Mouse (Mus musculus) liver, embryonic 14.5 days (tissue): ENCODE measurements around the gene Plk1. TPM values are rescaled to one million over a fixed set of nuclear protein-coding genes. Genes with fewer than 3 reads are reported as not detected.

Source experiments
- ATAC-seq: fragments of 200-750 bp; cut with Nextera tagmentation; 2 replicates; pipeline ENCODE4 v1.8.0; 2017; ENCODE audit warnings: moderate number of reproducible peaks, mild to moderate bottlenecking, moderate library complexity; ENCODE audit not compliant: insufficient read depth
- DNase-seq, 3 experiments: peaks; one replicate each; pipeline ENCODE4 v3.0.0-alpha.2; 2012 to 2013; ENCODE audit warnings: low read depth in 3 of 3, low spot score in 3 of 3
- H3K27ac ChIP-seq: fragments of 300-500 bp; sonication (generic); 2 replicates; pipeline ENCODE4 v1.5.1; 2014; ENCODE audit warnings: moderate library complexity, mild to moderate bottlenecking, control low read depth, inconsistent platforms
- H3K27me3 ChIP-seq: fragments of 300-500 bp; sonication (generic); 2 replicates; pipeline ENCODE4 v1.6.1; 2014; ENCODE audit warnings: mild to moderate bottlenecking, low read length, moderate library complexity; ENCODE audit not compliant: control insufficient read depth, insufficient read depth
- H3K36me3 ChIP-seq: fragments of 300-500 bp; sonication (generic); replicated peaks from 2 replicates; pipeline ENCODE4 v1.6.1; 2014; ENCODE audit warnings: low read depth; ENCODE audit not compliant: control insufficient read depth, insufficient read depth
- H3K4me1 ChIP-seq, 2 experiments: fragments of 200-500 bp in 1 of 2; fragments of 300-500 bp in 1 of 2; sonication (generic) in 1 of 2; replicated peaks; 2 replicates each; pipeline ENCODE4 v1.6.1; 2012 to 2014; ENCODE audit warnings: antibody characterized with exemption in 1 of 2, inconsistent platforms in 1 of 2, low read length in 1 of 2; ENCODE audit not compliant: control insufficient read depth in 2 of 2, insufficient read depth in 2 of 2
- H3K4me2 ChIP-seq: fragments of 300-500 bp; sonication (generic); 2 replicates; pipeline ENCODE4 v1.6.1; 2014; ENCODE audit warnings: low read depth, mild to moderate bottlenecking, control low read depth, moderate library complexity
- H3K4me3 ChIP-seq, 2 experiments: fragments of 200-500 bp in 1 of 2; fragments of 300-500 bp in 1 of 2; sonication (generic) in 1 of 2; 2 replicates each; pipeline ENCODE4 v1.5.1; 2012 to 2014; ENCODE audit warnings: low read depth in 2 of 2, low read length in 2 of 2, mild to moderate bottlenecking in 2 of 2, control low read depth in 1 of 2, inconsistent platforms in 1 of 2, moderate library complexity in 1 of 2; ENCODE audit not compliant: insufficient read depth in 1 of 2
- H3K9ac ChIP-seq: fragments of 300-500 bp; sonication (generic); replicated peaks from 2 replicates; pipeline ENCODE4 v1.6.1; 2014; ENCODE audit warnings: mild to moderate bottlenecking, control low read depth, moderate library complexity
- H3K9me3 ChIP-seq: fragments of 300-500 bp; sonication (generic); 2 replicates; pipeline ENCODE4 v1.6.1; 2016; ENCODE audit warnings: low read length, mixed read lengths; ENCODE audit not compliant: control insufficient read depth
- CTCF ChIP-seq: IDR thresholded peaks from 2 replicates; pipeline ENCODE4 v1.5.1; 2016; ENCODE audit warnings: antibody characterized with exemption, low read depth, control low read depth
- EP300 ChIP-seq: IDR thresholded peaks from 2 replicates; pipeline ENCODE4 v1.6.1; 2016; ENCODE audit warnings: antibody characterized with exemption, low read depth
- WGBS: fragments of 180-500 bp; shearing (Covaris S2); extraction: QIAGEN DNeasy Blood & Tissue Kit; methylation state at CpG from one replicate; pipeline ENCODE4 v1.1.7; 2014; ENCODE audit not compliant: insufficient replicate concordance; 5-methylcytosine and 5-hydroxymethylcytosine counted together
- polyA plus RNA-seq, 2 experiments: library from polyadenylated mRNA; depleted of rRNA in 1 of 2; stranded (reverse) in 1 of 2; unstranded in 1 of 2; fragments of >200 nt; fragmentation: Nextera tagmentation in 1 of 2; extraction: Ambion mirVana in 1 of 2; gene quantifications; 2 replicates each; pipeline versions ENCODE4 v1.2.1 to v1.2.3; 2012 to 2014

Plk1 gene
- polyA plus RNA-seq, 2 experiments, result 59.6 to 77.0 TPM

DNA sequence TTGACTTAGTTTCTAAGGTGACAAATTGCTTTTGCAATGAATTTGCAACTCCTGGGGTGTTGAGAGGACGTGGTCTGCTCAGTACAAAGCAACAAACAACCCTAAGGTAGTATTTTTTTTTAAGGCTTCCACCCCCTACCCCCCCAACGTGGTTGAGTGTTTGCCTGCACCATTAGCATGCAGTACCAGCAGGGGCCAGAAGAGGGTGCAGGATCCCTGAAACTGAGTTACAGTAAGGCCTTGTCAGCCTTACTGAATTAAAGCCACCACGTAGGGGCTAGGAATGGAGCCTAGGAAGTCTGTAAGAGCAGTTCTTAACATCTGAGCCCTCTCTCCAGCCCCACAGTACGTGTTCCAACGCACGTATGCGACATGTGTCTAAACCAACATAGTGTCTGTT lies 30.2 kb downstream of the Plk1 start:
- Histone ChIP-seq H3K4me3 (no peak overlapping the region), H3K36me3 (no peaks in the 10 kb centered on the region), H3K27ac (no peak overlapping the region), H3K4me2 (no peak overlapping the region), H3K9ac (no peak overlapping the region), H3K4me1 (no peaks in the 10 kb centered on the region), H3K9me3 (no peaks in the 10 kb centered on the region), H3K27me3 (no peaks in the 10 kb centered on the region)
- TF ChIP-seq EP300 (no peak), CTCF (peak; percentile 88)
- ATAC-seq (no peak), DNase-seq (peak; percentile 15 to 41 (median 17))
- 18% methylated on average over 7 of the region's 7 CpGs for WGBS

DNA sequence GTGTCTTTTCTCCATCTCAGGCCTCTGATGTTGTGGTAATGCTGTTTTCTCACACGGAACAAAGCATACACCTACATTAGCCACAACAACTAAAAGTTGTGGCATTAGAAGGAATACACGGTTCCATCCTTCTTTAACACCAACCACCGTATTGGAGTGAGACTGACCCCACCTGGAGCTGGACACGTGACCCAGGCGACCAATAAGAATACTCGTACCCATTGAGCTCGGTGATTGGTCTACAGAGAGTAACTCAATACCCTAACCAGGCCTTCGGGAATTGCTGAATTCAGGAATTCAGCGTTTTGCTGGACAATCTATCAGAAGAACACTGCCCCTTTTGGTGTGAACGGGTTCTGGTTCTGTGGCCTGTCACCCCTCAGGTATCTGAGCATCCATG lies 31.9 kb downstream of the Plk1 start:
- DNase-seq (no peak), ATAC-seq (no peak)
- H3K27ac ChIP-seq, result no peak overlapping the region
- H3K4me3 ChIP-seq, result no peak overlapping the region
- 57% methylated on average over 10 of the region's 10 CpGs for WGBS
- H3K4me2 ChIP-seq, result no peak overlapping the region
- no peak for TF ChIP-seq CTCF
- no peak for TF ChIP-seq EP300
- no peaks in the 10 kb centered on the region for H3K9me3 ChIP-seq
- H3K27me3 ChIP-seq, result no peaks in the 10 kb centered on the region
- H3K36me3 ChIP-seq, result no peaks in the 10 kb centered on the region
- H3K4me1 ChIP-seq, result no peaks in the 10 kb centered on the region
- no peak overlapping the region for H3K9ac ChIP-seq

DNA sequence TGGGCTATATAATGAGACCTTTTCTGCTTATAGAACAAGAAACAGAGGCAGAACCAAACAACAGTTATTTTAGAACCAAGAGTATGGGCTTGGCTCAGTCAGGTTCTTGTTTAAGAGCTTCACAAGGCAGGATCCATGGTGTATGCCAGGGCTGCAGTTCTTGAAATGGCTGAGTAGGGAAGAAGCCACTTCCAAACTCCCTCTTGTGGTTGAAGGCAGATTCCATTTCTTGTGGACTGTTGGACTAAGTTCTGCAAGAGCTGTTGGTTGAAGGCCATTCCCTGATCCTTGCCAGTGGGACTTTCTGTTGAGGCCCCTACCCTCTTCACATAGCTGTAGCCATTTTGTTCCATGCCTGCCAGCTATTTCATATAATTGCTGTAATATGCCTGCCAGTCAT lies 34.7 kb downstream of the Plk1 start:
- H3K4me1 ChIP-seq, result no peaks in the 10 kb centered on the region
- H3K4me3 ChIP-seq, result no peak overlapping the region
- no peak overlapping the region for H3K9ac ChIP-seq
- no peak overlapping the region for H3K4me2 ChIP-seq
- DNase-seq (no peak), ATAC-seq (no peak)
- H3K9me3 ChIP-seq, result no peaks in the 10 kb centered on the region
- no peaks in the 10 kb centered on the region for H3K36me3 ChIP-seq
- TF ChIP-seq EP300, result no peak
- 0 out of 2 replicates have a peak, but pooled peaks have one; percentile 8 for TF ChIP-seq CTCF
- no peaks in the 10 kb centered on the region for H3K27me3 ChIP-seq
- no peak overlapping the region for H3K27ac ChIP-seq

DNA sequence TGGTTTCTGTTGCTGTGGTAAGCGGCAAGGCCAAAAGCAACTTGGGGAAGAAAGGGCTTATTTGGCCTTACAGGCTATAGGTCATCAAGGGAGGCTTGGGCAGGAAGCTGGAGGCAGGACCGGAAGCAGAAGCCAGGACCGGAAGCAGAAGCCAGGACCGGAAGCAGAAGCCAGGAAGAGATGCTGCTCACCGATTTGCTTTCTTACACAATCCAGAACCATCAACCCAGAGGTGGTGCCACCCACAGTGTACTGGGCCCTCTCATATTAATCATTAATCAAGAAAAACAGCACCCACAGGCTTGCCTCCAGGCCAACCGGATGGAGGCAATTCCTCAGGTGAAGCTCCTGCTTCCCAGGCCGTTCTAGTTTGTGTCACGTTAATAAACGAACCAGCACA lies 37.5 kb downstream of the Plk1 start:
- Histone ChIP-seq H3K4me3 (no peak overlapping the region), H3K36me3 (no peaks in the 10 kb centered on the region), H3K27ac (no peak overlapping the region), H3K4me1 (no peaks in the 10 kb centered on the region), H3K9me3 (no peaks in the 10 kb centered on the region), H3K4me2 (no peak overlapping the region), H3K9ac (no peak overlapping the region), H3K27me3 (no peaks in the 10 kb centered on the region)
- ATAC-seq, result peak; percentile 28; the same call in 1 of the 2 replicates
- no peak for TF ChIP-seq CTCF
- TF ChIP-seq EP300, result no peak
- 54% methylated on average over 9 of the region's 9 CpGs for WGBS
- no peak for DNase-seq

DNA sequence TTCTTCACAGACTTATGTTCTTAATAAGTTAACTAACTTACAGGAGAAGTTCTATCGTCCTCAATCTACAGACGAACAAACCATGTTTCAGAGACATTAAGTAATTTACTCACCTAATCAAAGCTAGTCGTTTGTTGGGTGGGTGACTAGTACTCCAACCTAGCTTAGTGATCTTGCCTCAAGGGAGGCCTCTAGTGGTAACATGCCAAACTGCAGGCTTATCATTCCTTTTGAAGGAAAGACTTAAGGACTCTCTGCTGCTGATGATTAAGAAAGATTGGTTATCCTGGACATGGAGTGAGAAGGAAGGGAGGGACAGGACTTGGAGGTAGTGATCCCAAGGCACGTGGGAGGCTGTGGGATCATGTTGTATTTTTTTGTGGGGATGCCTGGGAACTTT lies 38.1 kb downstream of the Plk1 start:
- no peak overlapping the region for H3K9ac ChIP-seq
- H3K27me3 ChIP-seq, result no peaks in the 10 kb centered on the region
- no peaks in the 10 kb centered on the region for H3K4me1 ChIP-seq
- no peak overlapping the region for H3K4me2 ChIP-seq
- H3K36me3 ChIP-seq, result no peaks in the 10 kb centered on the region
- DNase-seq, result peak; percentile 41 to 64 (median 55)
- no peak for ATAC-seq
- H3K9me3 ChIP-seq, result no peaks in the 10 kb centered on the region
- no peak overlapping the region for H3K27ac ChIP-seq
- no peak overlapping the region for H3K4me3 ChIP-seq
- TF ChIP-seq EP300 (no peak), CTCF (peak; percentile 80)
- WGBS, result 18% methylated on average over 4 of the region's 4 CpGs

DNA sequence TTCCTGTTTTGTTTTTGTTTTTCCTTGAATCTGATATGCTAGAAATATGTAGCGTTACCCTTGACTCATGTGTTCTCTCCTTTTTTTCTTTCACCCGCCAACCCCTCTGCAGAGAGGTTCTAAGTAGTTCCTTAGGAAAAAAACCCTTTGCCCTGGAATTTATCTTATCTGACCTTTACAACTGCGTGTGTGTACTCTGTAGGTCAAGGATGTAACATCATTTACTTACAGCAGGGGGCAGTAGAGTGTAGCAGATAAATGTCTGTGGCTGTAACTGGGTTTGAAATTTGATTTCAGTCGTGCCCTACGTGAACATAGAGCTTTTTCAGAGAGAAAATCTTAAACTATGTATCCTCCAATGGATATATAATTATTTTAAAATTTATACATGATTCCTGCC lies 40.1 kb downstream of the Plk1 start:
- 16% methylated on average over 5 of the region's 5 CpGs for WGBS
- no peaks in the 10 kb centered on the region for H3K27me3 ChIP-seq
- no peak overlapping the region for H3K4me2 ChIP-seq
- no peak overlapping the region for H3K4me3 ChIP-seq
- no peak overlapping the region for H3K9ac ChIP-seq
- TF ChIP-seq EP300 (no peak), CTCF (peak; percentile 67)
- H3K27ac ChIP-seq, result no peak overlapping the region
- H3K9me3 ChIP-seq, result no peaks in the 10 kb centered on the region
- H3K36me3 ChIP-seq, result no peaks in the 10 kb centered on the region
- H3K4me1 ChIP-seq, result peaks cover 0 to 3% of the 10 kb centered on the region in 2 experiments; a peak in 1 of 4 replicates
- DNase-seq, result peak; percentile 17 to 35 (median 25)
- ATAC-seq, result no peak
